Mouse (Mus musculus) neural tube, embryonic 15.5 days (tissue): ENCODE data around the gene Zfp398. TPM values are rescaled to one million over a fixed set of nuclear protein-coding genes. Genes with fewer than 3 reads are reported as not detected.

ENCODE experiments used
- ATAC-seq: fragments of 200-750 bp; cut with Nextera tagmentation; 2 replicates; pipeline ENCODE4 v1.8.0; 2017; ENCODE audit warnings: mild to moderate bottlenecking, moderate TSS enrichment, moderate library complexity; ENCODE audit not compliant: low FRiP score
- H3K27ac ChIP-seq: fragments of 300-500 bp; sonication (generic); replicated peaks from 2 replicates; pipeline ENCODE4 v1.5.1; 2015; ENCODE audit warnings: mild to moderate bottlenecking, inconsistent platforms
- H3K27me3 ChIP-seq: fragments of 300-500 bp; sonication (generic); replicated peaks from 2 replicates; pipeline ENCODE4 v1.6.1; 2015; ENCODE audit warnings: inconsistent platforms
- H3K36me3 ChIP-seq: fragments of 300-500 bp; sonication (generic); 2 replicates; pipeline ENCODE4 v1.6.1; 2015; ENCODE audit warnings: inconsistent platforms
- H3K4me1 ChIP-seq: fragments of 300-500 bp; sonication (generic); 2 replicates; pipeline ENCODE4 v1.6.1; 2015; ENCODE audit warnings: inconsistent platforms
- H3K4me2 ChIP-seq: fragments of 300-500 bp; sonication (generic); 2 replicates; pipeline ENCODE4 v1.6.1; 2015; ENCODE audit warnings: inconsistent platforms, mild to moderate bottlenecking, moderate library complexity
- H3K4me3 ChIP-seq: fragments of 300-500 bp; sonication (generic); replicated peaks from 2 replicates; pipeline ENCODE4 v1.5.1; 2015; ENCODE audit warnings: mild to moderate bottlenecking, inconsistent platforms
- H3K9ac ChIP-seq: fragments of 300-500 bp; sonication (generic); replicated peaks from 2 replicates; pipeline ENCODE4 v1.6.1; 2015; ENCODE audit warnings: mild to moderate bottlenecking, inconsistent platforms
- H3K9me3 ChIP-seq: fragments of 300-500 bp; sonication (generic); replicated peaks from 2 replicates; pipeline ENCODE4 v1.6.1; 2016; ENCODE audit warnings: inconsistent platforms
- WGBS: fragments of 180-500 bp; shearing (Covaris S2); methylation state at CpG from one replicate; pipeline ENCODE4 v1.1.7; 2015; ENCODE audit warnings: mixed read lengths; 5-methylcytosine and 5-hydroxymethylcytosine counted together
- polyA plus RNA-seq: library from polyadenylated mRNA; unstranded; fragments of >200 nt; fragmentation: Nextera tagmentation; extraction: Ambion mirVana; gene quantifications from 2 replicates; pipeline ENCODE4 v1.2.1, GENCODE M21; 2015

The Zfp398 gene
- polyA plus RNA-seq, 1 experiment from 2014 or later: 17.4 TPM

GRCm38 (mm10) chr6:47809053-47809452, 26.4 kb upstream of the Zfp398 start:
- peaks cover 36% of the 10 kb centered on the region for H3K4me1 ChIP-seq
- H3K9me3 ChIP-seq: no peaks in the 10 kb centered on the region
- no peaks in the 10 kb centered on the region for H3K27me3 ChIP-seq
- H3K27ac ChIP-seq: peak overlapping the region; percentile 58
- no peak overlapping the region for H3K4me2 ChIP-seq
- no peak for ATAC-seq
- no peak overlapping the region for H3K9ac ChIP-seq
- no peak overlapping the region for H3K4me3 ChIP-seq
- H3K36me3 ChIP-seq: peaks cover 29% of the 10 kb centered on the region
- 58% methylated on average over 4 of the region's 4 CpGs for WGBS

DNA sequence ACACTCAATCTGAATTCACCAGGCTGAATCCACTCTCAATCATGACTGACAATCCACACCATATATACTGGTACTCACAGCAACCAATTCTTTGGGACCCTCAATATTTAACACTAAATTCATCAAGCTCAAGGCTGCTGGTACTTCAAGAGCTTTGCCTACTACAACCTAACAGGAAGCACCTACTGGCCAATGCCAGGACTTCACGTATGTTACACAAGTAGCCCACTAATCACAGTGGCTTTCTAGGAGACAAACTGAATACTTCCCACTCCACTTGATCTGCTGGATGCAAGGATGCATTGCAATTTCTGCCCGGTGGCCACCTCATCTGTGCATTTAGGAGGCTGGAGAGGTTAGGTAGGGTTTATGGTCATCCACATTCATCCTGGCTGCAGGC, 25.3 kb upstream of the Zfp398 start:
- no peak for ATAC-seq
- peak overlapping the region; percentile 1; the same call in 1 of the 2 replicates for H3K4me3 ChIP-seq
- no peaks in the 10 kb centered on the region for H3K9me3 ChIP-seq
- peaks cover 40% of the 10 kb centered on the region for H3K4me1 ChIP-seq
- H3K27ac ChIP-seq: 0 out of 2 replicates have a peak overlapping the region, but pooled peaks have one; percentile 2
- H3K36me3 ChIP-seq: peaks cover 18% of the 10 kb centered on the region
- 0 out of 2 replicates have a peak overlapping the region, but pooled peaks have one; percentile 3 for H3K9ac ChIP-seq
- peak overlapping the region; percentile 36 for H3K4me2 ChIP-seq
- 81% methylated on average over 2 of the region's 2 CpGs for WGBS
- H3K27me3 ChIP-seq: no peaks in the 10 kb centered on the region

DNA sequence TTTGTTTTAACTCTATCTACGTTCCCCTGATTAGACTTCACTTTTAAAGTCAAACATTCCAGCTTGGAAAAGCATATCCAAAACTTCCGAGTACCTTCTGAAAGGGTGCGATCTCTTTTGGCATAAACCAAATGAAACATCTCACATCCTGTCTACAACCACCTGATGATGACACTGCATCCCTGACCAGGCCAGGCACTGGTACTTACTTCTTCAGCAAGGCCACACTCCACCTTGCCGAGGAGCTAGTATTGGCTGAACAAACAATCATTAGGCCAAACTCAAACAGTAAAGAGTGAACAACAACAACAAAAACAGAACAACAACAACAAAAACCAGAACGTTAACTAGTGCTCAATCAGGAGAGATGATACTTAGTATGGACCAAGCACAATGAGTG, 24.1 kb upstream of the Zfp398 start:
- Histone ChIP-seq H3K4me3 (peak overlapping the region; percentile 89), H3K9ac (peak overlapping the region; percentile 97), H3K9me3 (no peaks in the 10 kb centered on the region), H3K4me1 (peaks cover 40% of the 10 kb centered on the region), H3K27me3 (no peaks in the 10 kb centered on the region), H3K27ac (0 out of 2 replicates have a peak overlapping the region, but pooled peaks have one; percentile 94), H3K4me2 (peak overlapping the region; percentile 74), H3K36me3 (peaks cover 7% of the 10 kb centered on the region)
- WGBS: 69% methylated on average over 5 of the region's 5 CpGs
- ATAC-seq: no peak

DNA sequence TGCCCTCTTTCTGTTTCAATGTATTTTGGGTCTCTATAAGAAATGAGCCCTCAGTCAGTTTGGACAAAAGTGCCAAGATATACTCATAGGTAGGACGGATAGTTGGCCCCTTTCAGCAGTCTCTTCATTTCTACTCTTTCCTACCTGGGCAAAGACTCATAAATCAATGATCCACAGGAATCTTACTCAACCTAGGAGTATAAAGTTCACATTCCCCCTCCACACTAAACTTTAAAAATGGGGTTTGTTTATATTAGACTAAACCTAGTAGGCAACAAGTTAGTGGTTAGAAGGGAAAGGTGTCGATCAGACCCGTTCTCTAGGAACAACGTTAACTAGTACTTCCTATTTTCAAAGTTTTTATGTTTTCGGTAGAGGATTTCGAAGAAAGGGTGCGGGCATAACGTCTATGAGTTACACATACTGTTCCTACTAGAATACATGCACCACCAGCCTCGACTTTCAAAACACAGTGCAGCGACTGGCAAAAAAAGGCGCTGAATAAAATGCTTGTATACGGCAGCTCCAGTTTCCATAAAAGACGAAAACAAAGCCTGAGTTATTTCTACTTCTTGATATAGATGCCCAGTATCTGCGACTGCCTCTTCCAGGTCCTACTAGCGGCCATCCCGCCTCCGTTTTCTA, 23.1 kb upstream of the Zfp398 start:
- no peaks in the 10 kb centered on the region for H3K27me3 ChIP-seq

DNA sequence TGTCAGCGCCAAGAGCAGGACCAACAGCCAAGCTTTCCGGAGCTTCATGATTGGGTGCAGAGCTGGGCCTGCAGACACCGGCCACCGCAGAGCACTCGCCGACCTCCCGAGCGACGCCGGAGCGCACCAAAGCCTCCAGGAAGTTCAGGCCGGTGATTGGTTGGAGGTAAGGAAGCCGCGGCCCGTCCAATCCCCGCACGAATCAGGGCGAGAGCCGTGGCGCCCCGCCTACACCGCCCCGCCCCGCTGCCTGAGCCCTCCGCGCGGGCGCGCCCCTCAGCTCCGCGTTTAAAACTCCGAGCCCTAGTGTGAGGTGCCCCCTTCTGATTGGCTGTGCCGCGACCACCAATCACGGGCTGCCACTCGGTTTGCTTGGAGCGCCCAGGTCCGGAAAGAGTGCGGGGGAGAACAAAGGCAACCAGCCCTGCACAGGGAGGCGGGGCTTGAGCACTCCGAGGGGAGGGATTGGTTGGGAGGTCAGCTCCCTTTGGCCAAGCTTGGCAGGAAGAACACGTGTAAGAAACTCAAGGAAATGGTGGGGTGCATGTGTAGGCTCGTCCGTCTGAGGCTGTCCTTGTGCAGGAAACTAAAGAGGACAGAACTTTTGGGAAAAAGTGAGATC, 22.1 kb upstream of the Zfp398 start, which contains the start of gene Pdia4:
Gene Pdia4, minus strand, starts transcription at position 174 of the 622 bp plus-strand sequence.
- peaks cover 12% of the 10 kb centered on the region for H3K36me3 ChIP-seq
- peak within 1 kb of the TSS; percentile 74 for H3K4me2 ChIP-seq
- H3K4me3 ChIP-seq: peak within 1 kb of the TSS; percentile 89
- ATAC-seq: peak; percentile 99
- H3K9ac ChIP-seq: peak within 1 kb of the TSS; percentile 97
- H3K27me3 ChIP-seq: no peaks in the 10 kb centered on the region
- under 1% methylated on average over 44 of the region's 44 CpGs for WGBS
- H3K9me3 ChIP-seq: no peaks in the 10 kb centered on the region
- peak within 1 kb of the TSS; percentile 94 for H3K27ac ChIP-seq
- peaks cover 36% of the 10 kb centered on the region for H3K4me1 ChIP-seq

More for the DNA sequence above, 23.1 kb upstream of the Zfp398 start:
- Histone ChIP-seq H3K4me3 (peak overlapping the region; percentile 89), H3K36me3 (peaks cover 4% of the 10 kb centered on the region), H3K4me1 (peaks cover 40% of the 10 kb centered on the region), H3K9ac (peak overlapping the region; percentile 97), H3K4me2 (peak overlapping the region; percentile 74), H3K9me3 (no peaks in the 10 kb centered on the region), H3K27ac (peak overlapping the region; percentile 94)
- ATAC-seq: no peak
- WGBS: 1% methylated on average over 17 of the region's 17 CpGs

GRCm38 (mm10) chr6:47816151-47816550, 19.3 kb upstream of the Zfp398 start:
- Histone ChIP-seq H3K4me1 (peaks cover 15% of the 10 kb centered on the region), H3K36me3 (peaks cover 35% of the 10 kb centered on the region), H3K9me3 (no peaks in the 10 kb centered on the region), H3K4me3 (no peak overlapping the region), H3K27me3 (no peaks in the 10 kb centered on the region), H3K4me2 (no peak overlapping the region), H3K27ac (no peak overlapping the region), H3K9ac (no peak overlapping the region)
- no peak for ATAC-seq
- 74% methylated on average over 1 of the region's 1 CpGs for WGBS

GRCm38 (mm10) chr6:47818721-47819120, 16.7 kb upstream of the Zfp398 start:
- no peak for ATAC-seq
- H3K9me3 ChIP-seq: no peaks in the 10 kb centered on the region
- no peak overlapping the region for H3K4me3 ChIP-seq
- WGBS: 95% methylated on average over 8 of the region's 8 CpGs
- no peak overlapping the region for H3K4me2 ChIP-seq
- H3K27me3 ChIP-seq: no peaks in the 10 kb centered on the region
- H3K4me1 ChIP-seq: peaks cover 4% of the 10 kb centered on the region
- H3K36me3 ChIP-seq: peaks cover 58% of the 10 kb centered on the region
- H3K9ac ChIP-seq: no peak overlapping the region
- H3K27ac ChIP-seq: no peak overlapping the region

DNA sequence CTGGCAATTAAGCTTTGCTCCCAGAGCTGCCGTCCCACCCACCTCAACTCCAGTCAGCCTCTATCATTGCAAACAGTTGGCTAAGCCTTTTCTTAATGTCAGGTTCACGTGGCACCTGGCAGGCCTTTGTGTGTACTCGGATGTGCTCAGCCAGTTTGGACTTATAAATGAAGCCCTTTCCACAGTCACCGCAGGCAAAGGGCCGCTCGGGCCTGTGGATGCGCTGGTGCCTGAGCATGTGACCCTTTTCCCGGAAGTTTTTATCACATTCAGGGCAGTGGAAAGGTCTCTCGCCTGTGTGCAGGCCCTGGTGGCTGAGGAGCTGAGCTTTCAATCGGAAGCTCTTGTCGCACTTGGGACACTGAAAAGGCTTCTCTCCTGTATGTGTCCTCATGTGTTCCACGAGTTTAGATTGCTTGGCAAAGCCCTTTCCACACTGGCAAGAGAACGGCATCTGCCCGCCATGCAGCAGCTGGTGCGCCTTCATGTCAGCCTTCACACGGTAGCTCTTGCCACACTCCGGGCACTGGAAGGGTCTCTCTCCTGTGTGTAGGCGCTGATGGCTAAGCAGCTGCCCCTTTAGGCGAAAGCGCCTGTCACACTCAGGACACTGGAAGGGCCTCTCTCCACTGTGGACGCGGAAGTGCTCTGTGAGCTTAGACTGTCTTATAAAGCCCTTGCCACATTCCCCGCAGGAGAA, 15.7 kb upstream of the Zfp398 start:
- Histone ChIP-seq H3K27me3 (no peaks in the 10 kb centered on the region), H3K9me3 (no peaks in the 10 kb centered on the region), H3K27ac (no peak overlapping the region), H3K36me3 (peaks cover 69% of the 10 kb centered on the region), H3K4me2 (no peak overlapping the region), H3K4me1 (no peaks in the 10 kb centered on the region), H3K9ac (no peak overlapping the region), H3K4me3 (no peak overlapping the region)
- 92% methylated on average over 23 of the region's 23 CpGs for WGBS
- no peak for ATAC-seq

GRCm38 (mm10) chr6:47821236-47821635, 14.2 kb upstream of the Zfp398 start:
- Histone ChIP-seq H3K27ac (no peak overlapping the region), H3K4me1 (no peaks in the 10 kb centered on the region), H3K9me3 (no peaks in the 10 kb centered on the region), H3K4me3 (no peak overlapping the region), H3K9ac (no peak overlapping the region), H3K27me3 (no peaks in the 10 kb centered on the region), H3K36me3 (peaks cover 80% of the 10 kb centered on the region), H3K4me2 (no peak overlapping the region)
- 95% methylated on average over 5 of the region's 5 CpGs for WGBS
- no peak for ATAC-seq

GRCm38 (mm10) chr6:47821776-47822175, 13.7 kb upstream of the Zfp398 start:
- Histone ChIP-seq H3K27ac (no peak overlapping the region), H3K36me3 (peaks cover 81% of the 10 kb centered on the region), H3K4me1 (0 out of 2 replicates have a peak, but pooled peaks cover 5% of the 10 kb centered on the region), H3K4me2 (no peak overlapping the region), H3K4me3 (no peak overlapping the region), H3K9ac (no peak overlapping the region), H3K9me3 (no peaks in the 10 kb centered on the region), H3K27me3 (no peaks in the 10 kb centered on the region)
- 96% methylated on average over 6 of the region's 6 CpGs for WGBS
- no peak for ATAC-seq

DNA sequence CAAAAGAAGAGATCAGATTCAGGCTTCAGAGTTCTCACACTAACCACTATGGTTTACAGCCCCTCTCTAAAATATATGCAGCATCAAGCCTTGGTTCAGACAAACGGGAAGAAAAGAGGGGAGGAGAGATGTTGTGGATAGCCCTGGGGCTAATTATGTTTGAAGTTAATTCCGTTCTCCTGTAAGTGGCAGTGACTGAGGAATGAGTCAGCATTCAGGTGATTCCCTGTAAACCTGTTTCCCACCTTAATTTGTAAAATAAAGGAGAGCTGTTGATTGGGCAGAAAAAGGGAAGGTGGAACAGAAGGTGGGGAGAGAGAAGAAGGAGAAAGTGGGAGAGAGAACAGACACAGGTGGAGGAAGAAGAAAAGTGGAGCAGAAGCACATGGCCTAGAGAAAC, 11.2 kb upstream of the Zfp398 start:
- 48% methylated on average over 2 of the region's 2 CpGs for WGBS
- Histone ChIP-seq H3K4me1 (peaks cover 15% of the 10 kb centered on the region), H3K36me3 (peaks cover 68% of the 10 kb centered on the region), H3K9me3 (no peaks in the 10 kb centered on the region), H3K4me3 (no peak overlapping the region), H3K9ac (no peak overlapping the region), H3K4me2 (no peak overlapping the region), H3K27ac (no peak overlapping the region), H3K27me3 (no peaks in the 10 kb centered on the region)
- no peak for ATAC-seq
